Mouse (Mus musculus): Measurements from ENCODE around the gene Mfsd6l. TPM values are rescaled to one million over a fixed set of nuclear protein-coding genes. Genes with fewer than 3 reads are reported as not detected.

The Mfsd6l gene
- not detected in 2 replicates for polyA plus RNA-seq (2012)

- Histone ChIP-seq H3K36me3 (ENCODE audit: control insufficient read depth) (no peaks in the 10 kb centered on the region), H3K4me1 (ENCODE audit: control insufficient read depth) (no peaks in the 10 kb centered on the region), H3K4me3 (replicated peaks) (no peak within 1 kb of the TSS), H3K9me3 (ENCODE audit: control insufficient read depth, low read length) (no peaks in the 10 kb centered on the region), H3K27me3 (ENCODE audit: control insufficient read depth) (no peaks in the 10 kb centered on the region; the same call in 1 of the 2 replicates)
- TF ChIP-seq GATA1 (IDR thresholded peaks at IDR 0.05; ENCODE audit: low read length) (no peak), TAL1 (IDR thresholded peaks at IDR 0.05; ENCODE audit: low read length) (no peak)
Measured at GRCm38 (mm10) chr11:68555918-68556584, at the start of gene Mfsd6l. TSS of gene Mfsd6l (plus strand) at chr11:68556186.

GRCm38 (mm10) chr11:68507246-68507645, 48.7 kb upstream of the Mfsd6l start:
- H3K9me3 ChIP-seq (ENCODE audit: control insufficient read depth, low read length) = no peaks in the 10 kb centered on the region
- H3K27me3 ChIP-seq (ENCODE audit: control insufficient read depth) = peaks cover 4% of the 10 kb centered on the region
- no peaks in the 10 kb centered on the region for H3K36me3 ChIP-seq (ENCODE audit: control insufficient read depth)
- no peak overlapping the region for H3K4me3 ChIP-seq (replicated peaks)
- H3K4me1 ChIP-seq (ENCODE audit: control insufficient read depth) = no peaks in the 10 kb centered on the region; the same call in 1 of the 2 replicates
- TF ChIP-seq GATA1 (IDR thresholded peaks at IDR 0.05; ENCODE audit: low read length) = no peak
- no peak for TF ChIP-seq TAL1 (IDR thresholded peaks at IDR 0.05; ENCODE audit: low read length)

- no peaks in the 10 kb centered on the region for H3K4me1 ChIP-seq (ENCODE audit: control insufficient read depth)
- no peak for TF ChIP-seq TAL1 (IDR thresholded peaks at IDR 0.05; ENCODE audit: low read length)
- TF ChIP-seq GATA1 (IDR thresholded peaks at IDR 0.05; ENCODE audit: low read length) = no peak
- H3K36me3 ChIP-seq (ENCODE audit: control insufficient read depth) = no peaks in the 10 kb centered on the region
- H3K4me3 ChIP-seq (replicated peaks) = no peak overlapping the region
- H3K9me3 ChIP-seq (ENCODE audit: control insufficient read depth, low read length) = no peaks in the 10 kb centered on the region
- H3K27me3 ChIP-seq (ENCODE audit: control insufficient read depth) = no peaks in the 10 kb centered on the region
Measured at GRCm38 (mm10) chr11:68508619-68509018, 47.4 kb upstream of the Mfsd6l start.

- Histone ChIP-seq H3K4me3 (replicated peaks) (no peak overlapping the region), H3K4me1 (ENCODE audit: control insufficient read depth) (no peaks in the 10 kb centered on the region), H3K36me3 (ENCODE audit: control insufficient read depth) (no peaks in the 10 kb centered on the region), H3K9me3 (ENCODE audit: control insufficient read depth, low read length) (no peaks in the 10 kb centered on the region), H3K27me3 (ENCODE audit: control insufficient read depth) (no peaks in the 10 kb centered on the region)
- TF ChIP-seq GATA1 (IDR thresholded peaks at IDR 0.05; ENCODE audit: low read length) (no peak), TAL1 (IDR thresholded peaks at IDR 0.05; ENCODE audit: low read length) (no peak)
Measured at GRCm38 (mm10) chr11:68509194-68509593, 46.8 kb upstream of the Mfsd6l start.

GRCm38 (mm10) chr11:68513969-68514368, 42.0 kb upstream of the Mfsd6l start:
- Histone ChIP-seq H3K36me3 (ENCODE audit: control insufficient read depth) (no peaks in the 10 kb centered on the region), H3K4me3 (replicated peaks) (no peak overlapping the region), H3K4me1 (ENCODE audit: control insufficient read depth) (no peaks in the 10 kb centered on the region), H3K27me3 (ENCODE audit: control insufficient read depth) (no peaks in the 10 kb centered on the region), H3K9me3 (ENCODE audit: control insufficient read depth, low read length) (no peaks in the 10 kb centered on the region)
- TF ChIP-seq TAL1 (IDR thresholded peaks at IDR 0.05; ENCODE audit: low read length) = no peak
- no peak for TF ChIP-seq GATA1 (IDR thresholded peaks at IDR 0.05; ENCODE audit: low read length)

- no peaks in the 10 kb centered on the region for H3K4me1 ChIP-seq (ENCODE audit: control insufficient read depth)
- no peak overlapping the region for H3K4me3 ChIP-seq (replicated peaks)
- no peaks in the 10 kb centered on the region for H3K36me3 ChIP-seq (ENCODE audit: control insufficient read depth)
- no peaks in the 10 kb centered on the region for H3K9me3 ChIP-seq (ENCODE audit: control insufficient read depth, low read length)
- TF ChIP-seq TAL1 (IDR thresholded peaks at IDR 0.05; ENCODE audit: low read length) (no peak), GATA1 (IDR thresholded peaks at IDR 0.05; ENCODE audit: low read length) (no peak)
- H3K27me3 ChIP-seq (ENCODE audit: control insufficient read depth) = no peaks in the 10 kb centered on the region
Measured at GRCm38 (mm10) chr11:68519362-68519761, 36.6 kb upstream of the Mfsd6l start.

- Histone ChIP-seq H3K4me3 (replicated peaks) (no peak overlapping the region), H3K9me3 (ENCODE audit: control insufficient read depth, low read length) (no peaks in the 10 kb centered on the region)
Measured at GRCm38 (mm10) chr11:68519815-68520214, 36.2 kb upstream of the Mfsd6l start.

GRCm38 (mm10) chr11:68520439-68520838, 35.5 kb upstream of the Mfsd6l start:
- Histone ChIP-seq H3K4me1 (ENCODE audit: control insufficient read depth) (no peaks in the 10 kb centered on the region), H3K4me3 (replicated peaks) (no peak overlapping the region), H3K36me3 (ENCODE audit: control insufficient read depth) (no peaks in the 10 kb centered on the region), H3K9me3 (ENCODE audit: control insufficient read depth, low read length) (no peaks in the 10 kb centered on the region), H3K27me3 (ENCODE audit: control insufficient read depth) (no peaks in the 10 kb centered on the region)
- TF ChIP-seq TAL1 (IDR thresholded peaks at IDR 0.05; ENCODE audit: low read length) (no peak), GATA1 (IDR thresholded peaks at IDR 0.05; ENCODE audit: low read length) (no peak)

More at GRCm38 (mm10) chr11:68519815-68520214, 36.2 kb upstream of the Mfsd6l start:
- no peaks in the 10 kb centered on the region for H3K36me3 ChIP-seq (ENCODE audit: control insufficient read depth)
- TF ChIP-seq TAL1 (IDR thresholded peaks at IDR 0.05; ENCODE audit: low read length) (no peak), GATA1 (IDR thresholded peaks at IDR 0.05; ENCODE audit: low read length) (no peak)
- H3K27me3 ChIP-seq (ENCODE audit: control insufficient read depth) = no peaks in the 10 kb centered on the region
- H3K4me1 ChIP-seq (ENCODE audit: control insufficient read depth) = no peaks in the 10 kb centered on the region

GRCm38 (mm10) chr11:68521352-68521751, 34.6 kb upstream of the Mfsd6l start:
- TF ChIP-seq GATA1 (IDR thresholded peaks at IDR 0.05; ENCODE audit: low read length) = no peak
- TF ChIP-seq TAL1 (IDR thresholded peaks at IDR 0.05; ENCODE audit: low read length) = no peak
- Histone ChIP-seq H3K4me1 (ENCODE audit: control insufficient read depth) (no peaks in the 10 kb centered on the region), H3K27me3 (ENCODE audit: control insufficient read depth) (no peaks in the 10 kb centered on the region), H3K36me3 (ENCODE audit: control insufficient read depth) (no peaks in the 10 kb centered on the region), H3K4me3 (replicated peaks) (no peak overlapping the region), H3K9me3 (ENCODE audit: control insufficient read depth, low read length) (no peaks in the 10 kb centered on the region)

All from erythroblast, embryonic 14.5 days (primary cell).